Mouse (Mus musculus) liver, embryonic 16.5 days (tissue): ENCODE results near the gene Ttll1. TPM values are rescaled to one million over a fixed set of nuclear protein-coding genes. Genes with fewer than 3 reads are reported as not detected.

Experiments
- ATAC-seq: fragments of 200-750 bp; cut with Nextera tagmentation; 2 replicates; pipeline ENCODE4 v1.8.0; 2017; ENCODE audit warnings: low read depth, mild to moderate bottlenecking, moderate number of reproducible peaks, moderate library complexity
- H3K27ac ChIP-seq: fragments of 300-500 bp; sonication (generic); 2 replicates; pipeline ENCODE4 v1.5.1; 2014; ENCODE audit warnings: mild to moderate bottlenecking, low read length
- H3K27me3 ChIP-seq: fragments of 300-500 bp; sonication (generic); 2 replicates; pipeline ENCODE4 v1.6.1; 2014; ENCODE audit warnings: low read depth, low read length, mixed read lengths; ENCODE audit not compliant: control insufficient read depth, insufficient read depth
- H3K36me3 ChIP-seq: fragments of 300-500 bp; sonication (generic); 2 replicates; pipeline ENCODE4 v1.6.1; 2014; ENCODE audit warnings: mild to moderate bottlenecking; ENCODE audit not compliant: control insufficient read depth, insufficient read depth
- H3K4me1 ChIP-seq: fragments of 300-500 bp; sonication (generic); 2 replicates; pipeline ENCODE4 v1.6.1; 2014; ENCODE audit warnings: low read depth, low read length, mixed read lengths; ENCODE audit not compliant: control insufficient read depth
- H3K4me2 ChIP-seq: fragments of 300-500 bp; sonication (generic); 2 replicates; pipeline ENCODE4 v1.6.1; 2014; ENCODE audit warnings: low read depth, low read length, mixed read lengths
- H3K4me3 ChIP-seq: fragments of 300-500 bp; sonication (generic); 2 replicates; pipeline ENCODE4 v1.5.1; 2014; ENCODE audit warnings: low read depth, mild to moderate bottlenecking, low read length
- H3K9ac ChIP-seq: fragments of 300-500 bp; sonication (generic); 2 replicates; pipeline ENCODE4 v1.6.1; 2014; ENCODE audit warnings: low read depth, low read length
- H3K9me3 ChIP-seq: fragments of 300-500 bp; sonication (generic); replicated peaks from 2 replicates; pipeline ENCODE4 v1.6.1; 2016; ENCODE audit warnings: low read length; ENCODE audit not compliant: control insufficient read depth
- WGBS: fragments of 180-500 bp; shearing (Covaris S2); extraction: QIAGEN DNeasy Blood & Tissue Kit; methylation state at CpG from one replicate; pipeline ENCODE4 v1.1.7; 2014; ENCODE audit not compliant: insufficient replicate concordance; 5-methylcytosine and 5-hydroxymethylcytosine counted together
- polyA plus RNA-seq: library from polyadenylated mRNA; unstranded; fragments of >200 nt; fragmentation: Nextera tagmentation; extraction: Ambion mirVana; gene quantifications from 2 replicates; pipeline ENCODE4 v1.2.1, GENCODE M21; 2015

Gene Ttll1
- polyA plus RNA-seq, 1 experiment from 2014 or later: 4.7 TPM

DNA sequence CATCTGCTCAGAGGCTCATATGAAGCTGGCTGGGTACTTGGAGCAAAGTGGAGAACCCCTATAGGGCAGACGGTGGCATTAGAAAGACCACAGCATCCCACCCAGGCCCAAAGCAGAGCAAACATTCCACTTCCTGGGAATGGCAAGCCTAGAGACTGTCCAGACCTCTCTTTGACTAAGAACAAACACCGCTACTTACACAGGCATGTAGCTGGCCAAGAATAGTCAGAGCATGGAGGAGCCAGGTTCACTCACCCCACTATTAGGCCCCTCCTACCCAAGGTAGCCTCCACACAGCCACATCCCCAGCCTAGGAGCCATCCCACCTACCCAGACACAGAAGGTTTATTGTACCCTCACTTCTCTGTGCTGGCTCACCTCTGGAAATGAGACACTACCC lies 64.8 kb downstream of the Ttll1 start:
- peaks cover 61% of the 10 kb centered on the region for H3K4me1 ChIP-seq
- H3K9me3 ChIP-seq: no peaks in the 10 kb centered on the region
- H3K4me3 ChIP-seq: no peak overlapping the region
- no peak overlapping the region for H3K9ac ChIP-seq
- WGBS: 85% methylated on average over 2 of the region's 2 CpGs
- H3K4me2 ChIP-seq: no peak overlapping the region
- H3K27me3 ChIP-seq: no peaks in the 10 kb centered on the region
- H3K27ac ChIP-seq: no peak overlapping the region; the same call in 1 of the 2 replicates
- ATAC-seq: no peak
- H3K36me3 ChIP-seq: no peaks in the 10 kb centered on the region

DNA sequence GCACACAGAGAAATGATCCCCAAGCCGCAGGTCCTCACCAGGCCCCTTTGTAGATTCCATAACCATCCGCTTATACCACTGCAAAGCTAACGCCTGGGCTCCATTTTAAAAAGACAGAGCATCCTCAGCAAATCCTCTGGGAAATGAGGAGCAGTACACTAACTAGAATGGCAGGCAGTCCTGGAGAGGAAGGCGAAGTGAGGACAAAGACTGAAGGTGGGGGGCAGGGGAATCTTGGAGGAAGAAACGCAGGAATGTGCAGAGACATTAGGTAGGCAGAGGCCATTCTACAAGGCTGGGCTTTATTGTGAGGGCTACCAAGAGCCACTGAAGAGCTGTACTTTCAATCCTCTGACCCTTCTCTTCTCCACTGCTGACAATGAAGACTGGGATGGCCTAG lies 65.3 kb downstream of the Ttll1 start:
- Histone ChIP-seq H3K36me3 (no peaks in the 10 kb centered on the region), H3K4me1 (peaks cover 64% of the 10 kb centered on the region), H3K9ac (no peak overlapping the region), H3K9me3 (no peaks in the 10 kb centered on the region), H3K4me2 (no peak overlapping the region), H3K27ac (no peak overlapping the region; the same call in 1 of the 2 replicates), H3K27me3 (no peaks in the 10 kb centered on the region), H3K4me3 (no peak overlapping the region)
- WGBS: 82% methylated on average over 5 of the region's 5 CpGs
- no peak for ATAC-seq

- no peak overlapping the region for H3K4me3 ChIP-seq
- no peak overlapping the region for H3K27ac ChIP-seq
- H3K9me3 ChIP-seq: no peaks in the 10 kb centered on the region
- WGBS: 70% methylated on average over 6 of the region's 6 CpGs
- no peak overlapping the region for H3K4me2 ChIP-seq
- no peaks in the 10 kb centered on the region for H3K36me3 ChIP-seq
- ATAC-seq: peak; percentile 55
- H3K9ac ChIP-seq: no peak overlapping the region
- H3K27me3 ChIP-seq: no peaks in the 10 kb centered on the region
- peaks cover 57% of the 10 kb centered on the region for H3K4me1 ChIP-seq
These were observed 66.3 kb downstream of the Ttll1 start for GRCm38 (mm10) chr15:83444425-83444824.

DNA sequence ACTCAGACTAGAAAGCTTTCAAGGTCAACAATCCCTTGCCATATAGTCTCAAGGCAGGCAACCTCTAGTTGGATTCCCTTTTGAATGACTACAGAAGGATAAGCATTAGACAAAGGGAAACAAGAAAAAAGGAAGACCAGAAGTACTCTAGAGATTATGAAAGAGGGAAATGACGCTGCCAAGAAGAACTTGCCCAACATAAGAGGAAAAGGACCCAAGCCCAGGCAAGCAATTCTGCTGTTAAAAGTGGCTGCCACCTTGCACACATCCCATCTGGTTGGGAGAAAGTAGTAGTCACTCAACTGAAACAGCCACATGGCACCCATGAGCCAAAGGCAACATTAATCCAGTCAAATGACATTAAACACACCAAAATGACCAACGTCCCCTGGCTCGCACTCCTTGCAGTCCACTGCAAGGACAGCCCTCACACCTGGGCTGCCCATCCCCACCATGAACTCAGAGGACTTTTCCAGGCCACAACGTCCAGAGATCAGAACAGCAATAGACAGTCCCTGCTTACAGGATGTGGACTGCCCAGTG lies 68.1 kb downstream of the Ttll1 start:
- peaks cover 43% of the 10 kb centered on the region for H3K4me1 ChIP-seq

GRCm38 (mm10) chr15:83440726-83441125 lies 70.0 kb downstream of the Ttll1 start:
- Histone ChIP-seq H3K9ac (no peak overlapping the region), H3K27me3 (no peaks in the 10 kb centered on the region), H3K27ac (no peak overlapping the region), H3K4me3 (no peak overlapping the region), H3K36me3 (no peaks in the 10 kb centered on the region), H3K4me2 (no peak overlapping the region), H3K4me1 (peaks cover 39% of the 10 kb centered on the region), H3K9me3 (no peaks in the 10 kb centered on the region)
- whole genome bisulfite sequencing: 68% methylated on average over 5 of the region's 5 CpGs
- ATAC-seq: no peak

More for the DNA sequence above, 68.1 kb downstream of the Ttll1 start:
- ATAC-seq: no peak
- no peak overlapping the region for H3K4me3 ChIP-seq
- 57% methylated on average over 4 of the region's 4 CpGs for WGBS
- H3K9me3 ChIP-seq: no peaks in the 10 kb centered on the region
- H3K27ac ChIP-seq: 0 out of 2 replicates have a peak overlapping the region, but pooled peaks have one; percentile 19
- H3K4me2 ChIP-seq: no peak overlapping the region
- no peaks in the 10 kb centered on the region for H3K36me3 ChIP-seq
- no peak overlapping the region for H3K9ac ChIP-seq
- H3K27me3 ChIP-seq: no peaks in the 10 kb centered on the region

GRCm38 (mm10) chr15:83436541-83436940 lies 74.2 kb downstream of the Ttll1 start:
- H3K4me1 ChIP-seq: peaks cover 42% of the 10 kb centered on the region
- no peak overlapping the region for H3K4me3 ChIP-seq
- no peak for ATAC-seq
- H3K4me2 ChIP-seq: no peak overlapping the region
- no peaks in the 10 kb centered on the region for H3K36me3 ChIP-seq
- no peaks in the 10 kb centered on the region for H3K9me3 ChIP-seq
- no peaks in the 10 kb centered on the region for H3K27me3 ChIP-seq
- WGBS: 89% methylated on average over 9 of the region's 9 CpGs
- no peak overlapping the region for H3K9ac ChIP-seq
- H3K27ac ChIP-seq: no peak overlapping the region

- H3K9ac ChIP-seq: no peak overlapping the region
- no peaks in the 10 kb centered on the region for H3K9me3 ChIP-seq
- no peak for ATAC-seq
- H3K36me3 ChIP-seq: no peaks in the 10 kb centered on the region
- no peak overlapping the region for H3K4me3 ChIP-seq
- H3K4me1 ChIP-seq: peaks cover 41% of the 10 kb centered on the region
- H3K27me3 ChIP-seq: no peaks in the 10 kb centered on the region
- WGBS: 64% methylated on average over 8 of the region's 8 CpGs
- no peak overlapping the region for H3K4me2 ChIP-seq
- H3K27ac ChIP-seq: no peak overlapping the region
These were observed 75.2 kb downstream of the Ttll1 start for GRCm38 (mm10) chr15:83435324-83436090.

DNA sequence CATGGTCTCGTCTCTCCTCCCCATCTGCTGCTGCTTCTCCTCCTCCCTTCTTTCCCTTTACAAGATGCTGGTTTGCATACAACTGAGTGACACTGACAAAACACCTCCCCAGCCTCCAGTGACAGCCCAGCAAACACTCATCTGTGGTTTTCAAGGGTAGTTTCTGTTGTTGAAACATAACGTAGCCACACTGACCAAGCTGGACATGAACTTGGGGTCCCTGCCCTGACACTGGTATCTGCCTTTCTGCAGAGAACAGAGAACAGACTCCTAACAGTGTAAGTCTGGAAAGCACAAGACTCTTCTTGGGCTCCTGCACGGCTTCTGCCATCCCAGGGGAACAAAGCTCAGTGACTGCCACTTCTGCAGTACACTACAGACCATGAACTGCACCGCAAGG lies 76.0 kb downstream of the Ttll1 start:
- H3K27ac ChIP-seq: peak overlapping the region; percentile 21
- H3K9ac ChIP-seq: no peak overlapping the region
- H3K4me3 ChIP-seq: no peak overlapping the region
- peaks cover 47% of the 10 kb centered on the region for H3K4me1 ChIP-seq
- WGBS: 61% methylated on average over 4 of the region's 4 CpGs
- no peak for ATAC-seq
- H3K27me3 ChIP-seq: no peaks in the 10 kb centered on the region
- H3K9me3 ChIP-seq: no peaks in the 10 kb centered on the region
- no peaks in the 10 kb centered on the region for H3K36me3 ChIP-seq
- H3K4me2 ChIP-seq: no peak overlapping the region
